Mouse (Mus musculus) CH12.LX (cell line): ENCODE measurements around the gene Paf1. TPM values are rescaled to one million over a fixed set of nuclear protein-coding genes. Genes with fewer than 3 reads are reported as not detected.

ENCODE experiments used
- DNase-seq: peaks from one replicate; pipeline ENCODE4 v3.0.0-alpha.2; 2013; ENCODE audit errors: extremely low read depth
- H3K27ac ChIP-seq: 2 replicates; pipeline ENCODE4 v1.5.1; 2012; ENCODE audit warnings: low read depth, mild to moderate bottlenecking, control low read depth, moderate library complexity; ENCODE audit not compliant: insufficient read depth
- H3K27me3 ChIP-seq: replicated peaks from 2 replicates; pipeline ENCODE3; 2012; ENCODE audit warnings: inconsistent platforms
- H3K36me3 ChIP-seq, 2 experiments: replicated peaks in 1 of 2; 2 replicates each; pipeline versions ENCODE3 to v1.6.1; 2012; ENCODE audit warnings: inconsistent platforms in 1 of 2, low read length in 1 of 2, mild to moderate bottlenecking in 1 of 2, mixed read lengths in 1 of 2, moderate library complexity in 1 of 2; ENCODE audit not compliant: control insufficient read depth in 1 of 2, insufficient read depth in 1 of 2
- H3K4me1 ChIP-seq, 2 experiments: 2 replicates each; pipeline ENCODE4 v1.6.1; 2012; ENCODE audit warnings: inconsistent platforms in 1 of 2, moderate library complexity in 1 of 2; ENCODE audit not compliant: insufficient read depth in 2 of 2, control insufficient read depth in 1 of 2
- H3K4me2 ChIP-seq: 2 replicates; pipeline ENCODE4 v1.6.1; 2012; ENCODE audit warnings: low read depth, mild to moderate bottlenecking, control low read depth; ENCODE audit not compliant: poor library complexity, insufficient read depth, severe bottlenecking
- H3K4me3 ChIP-seq, 3 experiments: fragments of 150-350 bp in 1 of 3; sonication (generic) in 1 of 3; replicated peaks in 1 of 3; 2 replicates each; pipeline versions ENCODE3 to v1.5.1; 2011 to 2012; ENCODE audit warnings: low read depth in 2 of 3, low read length in 2 of 3, mild to moderate bottlenecking in 2 of 3, moderate library complexity in 2 of 3, control low read depth in 1 of 3, improper control_type of control experiment in 1 of 3, inconsistent platforms in 1 of 3, mixed read lengths in 1 of 3; ENCODE audit not compliant: poor library complexity in 1 of 3
- H3K79me2 ChIP-seq: replicated peaks from 2 replicates; pipeline ENCODE4 v1.6.1; 2012; ENCODE audit warnings: mild to moderate bottlenecking, moderate library complexity; ENCODE audit not compliant: control insufficient read depth, poor library complexity, insufficient read depth, severe bottlenecking; ENCODE audit errors: extremely low read depth
- H3K9ac ChIP-seq: 2 replicates; pipeline ENCODE4 v1.6.1; 2012; ENCODE audit warnings: low read depth, mild to moderate bottlenecking, control low read depth, moderate library complexity; ENCODE audit not compliant: insufficient read depth
- H3K9me3 ChIP-seq: replicated peaks from 2 replicates; pipeline ENCODE3; 2012; ENCODE audit warnings: low read length, inconsistent platforms, mixed read lengths
- BHLHE40 ChIP-seq: IDR thresholded peaks from 2 replicates; pipeline ENCODE4 v1.6.1; 2011; ENCODE audit warnings: mild to moderate bottlenecking, low read depth, low read length, improper control_type of control experiment
- CHD1 ChIP-seq: IDR thresholded peaks from 2 replicates; pipeline ENCODE4 v1.6.1; 2012; ENCODE audit warnings: low read depth, low read length, improper control_type of control experiment, inconsistent platforms
- GABPA ChIP-seq: IDR thresholded peaks from 2 replicates; pipeline ENCODE4 v1.6.1; 2012; ENCODE audit warnings: low read depth, low read length, improper control_type of control experiment, inconsistent platforms; ENCODE audit not compliant: insufficient replicate concordance
- IRF4 ChIP-seq: IDR thresholded peaks from 2 replicates; pipeline ENCODE4 v1.6.1; 2014; ENCODE audit warnings: low read depth, mild to moderate bottlenecking, inconsistent platforms, low read length, improper control_type of control experiment
- JUN ChIP-seq: IDR thresholded peaks from 2 replicates; pipeline ENCODE4 v1.6.1; 2011; ENCODE audit warnings: low read depth, mild to moderate bottlenecking, low read length, improper control_type of control experiment, moderate library complexity; ENCODE audit not compliant: insufficient read depth
- JUND ChIP-seq: conservative IDR thresholded peaks from 2 replicates; pipeline ENCODE4 v1.6.1; 2011; ENCODE audit warnings: low read depth, low read length, improper control_type of control experiment
- KAT2A ChIP-seq: IDR thresholded peaks from 2 replicates; pipeline ENCODE4 v1.6.1; 2012; ENCODE audit warnings: low read length, improper control_type of control experiment, inconsistent platforms; ENCODE audit not compliant: insufficient replicate concordance
- MAX ChIP-seq: IDR thresholded peaks from 2 replicates; pipeline ENCODE4 v1.6.1; 2011; ENCODE audit warnings: low read length, improper control_type of control experiment
- MAZ ChIP-seq: IDR thresholded peaks from 2 replicates; pipeline ENCODE4 v1.6.1; 2012; ENCODE audit warnings: low read depth, mild to moderate bottlenecking, inconsistent platforms, low read length, improper control_type of control experiment, moderate library complexity
- MEF2A ChIP-seq: IDR thresholded peaks from 2 replicates; pipeline ENCODE4 v1.6.1; 2014; ENCODE audit warnings: low read depth, mild to moderate bottlenecking, inconsistent platforms, low read length, improper control_type of control experiment, borderline replicate concordance
- NELFE ChIP-seq: IDR thresholded peaks from 2 replicates; pipeline ENCODE4 v1.6.1; 2011; ENCODE audit warnings: low read depth, low read length, improper control_type of control experiment
- SMC3 ChIP-seq: IDR thresholded peaks from 2 replicates; pipeline ENCODE4 v1.6.1; 2011; ENCODE audit warnings: low read depth, low read length, improper control_type of control experiment
- TBP ChIP-seq: conservative IDR thresholded peaks from 2 replicates; pipeline ENCODE4 v1.6.1; 2011; ENCODE audit warnings: low read depth, low read length, improper control_type of control experiment
- TCF12 ChIP-seq: IDR thresholded peaks from 2 replicates; pipeline ENCODE4 v1.6.1; 2014; ENCODE audit warnings: low read depth, mild to moderate bottlenecking, inconsistent platforms, low read length, improper control_type of control experiment
- UBTF ChIP-seq: IDR thresholded peaks from 2 replicates; pipeline ENCODE4 v1.6.1; 2012; ENCODE audit warnings: low read depth, mild to moderate bottlenecking, inconsistent platforms, low read length, improper control_type of control experiment, moderate library complexity
- ZC3H11A ChIP-seq: IDR thresholded peaks from 2 replicates; pipeline ENCODE4 v1.6.1; 2012; ENCODE audit warnings: low read depth, mild to moderate bottlenecking, inconsistent platforms, low read length, improper control_type of control experiment
- dilution Hi-C: fragments of 300-500 bp; cut with MboI; formaldehyde crosslinking; loops from 2 replicates; pipeline ENCODE4 v1.14.3; 2020; ENCODE audit warnings: low sequenced_read_pairs; ENCODE audit not compliant: extremely low pct_unique_long_range_greater_than_20kb, extremely low pct_ligation_motif_present
- in situ Hi-C: fragments of 300-500 bp; cut with MboI; formaldehyde crosslinking; loops from 3 replicates; pipeline ENCODE4 v1.14.3; 2019; ENCODE audit warnings: low sequenced_read_pairs, low pct_ligation_motif_present, low pct_unique_long_range_greater_than_20kb, mixed read lengths
- polyA plus RNA-seq: library from polyadenylated mRNA; unstranded; fragments of >175 nt; gene quantifications from 2 replicates; pipeline ENCODE4 v1.2.1, GENCODE M21; 2012; ENCODE audit warnings: low read depth; ENCODE audit not compliant: insufficient read length
- total RNA-seq, 2 experiments: library from RNA; depleted of rRNA; stranded (reverse); fragments of 300-350 nt in 1 of 2; fragments of >200 nt in 1 of 2; gene quantifications; 2 replicates each; pipeline ENCODE4 v1.2.3; 2012 to 2014

Paf1 gene
- total and polyA plus RNA-seq, 3 experiments = 42.2 to 105 (median 45.9) TPM

- TF ChIP-seq MAX (no peak), TCF12 (no peak), ZC3H11A (no peak), IRF4 (no peak)
- TF ChIP-seq, all 38 proteins: peak for 0
- H3K9me3 ChIP-seq = no peaks in the 10 kb centered on the region
- no peaks in the 10 kb centered on the region for H3K27me3 ChIP-seq
- dilution Hi-C loops = no loop called here
- H3K4me3 ChIP-seq = no peak overlapping the region
- no peak overlapping the region for H3K4me2 ChIP-seq
- no peak overlapping the region for H3K27ac ChIP-seq
- DNase-seq = no peak
- no peak overlapping the region for H3K9ac ChIP-seq
- H3K4me1 ChIP-seq = peaks cover 0 to 7% of the 10 kb centered on the region in 2 experiments; a peak in 2 of 4 replicates
- no peaks in the 10 kb centered on the region for H3K79me2 ChIP-seq
- peaks cover 11 to 52% of the 10 kb centered on the region in 2 experiments for H3K36me3 ChIP-seq
- in situ Hi-C loops = no loop called here
Measured at GRCm38 (mm10) chr7:28360291-28360690, 32.5 kb upstream of the Paf1 start.

- H3K4me3 ChIP-seq = no peak overlapping the region
- H3K27me3 ChIP-seq = no peaks in the 10 kb centered on the region
- no peaks in the 10 kb centered on the region for H3K79me2 ChIP-seq
- no peaks in the 10 kb centered on the region for H3K9me3 ChIP-seq
- TF ChIP-seq JUND = no peak
- no peak for TF ChIP-seq MAX
- TF ChIP-seq KAT2A = no peak
- TF ChIP-seq CHD1 = no peak
- TF ChIP-seq GABPA = no peak
- no peak for TF ChIP-seq NELFE
- no peak for TF ChIP-seq MAZ
- no peak for TF ChIP-seq BHLHE40
- no peak for TF ChIP-seq TBP
- no peak for TF ChIP-seq JUN
- no peak for TF ChIP-seq UBTF
- TF ChIP-seq MEF2A = no peak
- no peak for TF ChIP-seq SMC3
- TF ChIP-seq IRF4 = no peak
- dilution Hi-C loops = no loop called here
- H3K4me2 ChIP-seq = no peak overlapping the region
- H3K27ac ChIP-seq = no peak overlapping the region
- H3K4me1 ChIP-seq = peaks cover 3 to 12% of the 10 kb centered on the region in 2 experiments
- no peak for DNase-seq
- in situ Hi-C loops = no loop called here
- no peak overlapping the region for H3K9ac ChIP-seq
- peaks cover 11 to 55% of the 10 kb centered on the region in 2 experiments for H3K36me3 ChIP-seq
Measured at GRCm38 (mm10) chr7:28361647-28362341, 31.0 kb upstream of the Paf1 start.
